Mouse (Mus musculus) limb, embryonic 14.5 days (tissue): ENCODE measurements around the gene Mt4. TPM values are rescaled to one million over a fixed set of nuclear protein-coding genes. Genes with fewer than 3 reads are reported as not detected.
A peak's percentile ranks its signal among the peaks of the same experiment; 100 is the strongest.

Experiments used
- ATAC-seq: fragments of 200-750 bp; cut with Nextera tagmentation; 2 replicates; pipeline ENCODE4 v1.8.0; 2017; ENCODE audit warnings: low read depth, moderate number of reproducible peaks, moderate TSS enrichment; ENCODE audit not compliant: low FRiP score
- DNase-seq: peaks from one replicate; pipeline ENCODE4 v3.0.0-alpha.2; 2015; ENCODE audit warnings: low spot score
- H3K27ac ChIP-seq: fragments of 300-500 bp; sonication (generic); replicated peaks from 2 replicates; pipeline ENCODE4 v1.5.1; 2014; ENCODE audit warnings: low read depth, mild to moderate bottlenecking, low read length, moderate library complexity, mixed read lengths
- H3K27me3 ChIP-seq: fragments of 300-500 bp; sonication (generic); 2 replicates; pipeline ENCODE4 v1.6.1; 2014; ENCODE audit warnings: low read length, mixed read lengths; ENCODE audit not compliant: control insufficient read depth, insufficient read depth
- H3K36me3 ChIP-seq: fragments of 300-500 bp; sonication (generic); 2 replicates; pipeline ENCODE4 v1.6.1; 2014; ENCODE audit warnings: mild to moderate bottlenecking, low read length, moderate library complexity, mixed read lengths; ENCODE audit not compliant: control insufficient read depth, insufficient read depth
- H3K4me1 ChIP-seq: fragments of 300-500 bp; sonication (generic); 2 replicates; pipeline ENCODE4 v1.6.1; 2014; ENCODE audit warnings: antibody characterized with exemption, low read length, mixed read lengths; ENCODE audit not compliant: control insufficient read depth, insufficient read depth
- H3K4me2 ChIP-seq: fragments of 300-500 bp; sonication (generic); replicated peaks from 2 replicates; pipeline ENCODE4 v1.6.1; 2014; ENCODE audit warnings: low read depth, mild to moderate bottlenecking, low read length, moderate library complexity; ENCODE audit not compliant: severe bottlenecking
- H3K4me3 ChIP-seq: fragments of 300-500 bp; sonication (generic); replicated peaks from 2 replicates; pipeline ENCODE4 v1.5.1; 2014; ENCODE audit warnings: low read length
- H3K9ac ChIP-seq: fragments of 300-500 bp; sonication (generic); 2 replicates; pipeline ENCODE4 v1.6.1; 2014; ENCODE audit warnings: mild to moderate bottlenecking, low read depth, low read length, moderate library complexity; ENCODE audit not compliant: severe bottlenecking
- H3K9me3 ChIP-seq: fragments of 300-500 bp; sonication (generic); 2 replicates; pipeline ENCODE4 v1.6.1; 2016; ENCODE audit warnings: low read length; ENCODE audit not compliant: control insufficient read depth
- POLR2A ChIP-seq: fragments of 200-500 bp; IDR thresholded peaks from 2 replicates; pipeline ENCODE4 v1.8.0; 2012; ENCODE audit warnings: inconsistent platforms, mild to moderate bottlenecking, moderate library complexity, borderline replicate concordance; ENCODE audit not compliant: insufficient read depth, insufficient read length; ENCODE audit errors: extremely low read depth
- WGBS: fragments of 180-500 bp; shearing (Covaris S2); extraction: QIAGEN DNeasy Blood & Tissue Kit; methylation state at CpG from one replicate; pipeline ENCODE4 v1.1.7; 2014; 5-methylcytosine and 5-hydroxymethylcytosine counted together
- polyA plus RNA-seq, 2 experiments: library from polyadenylated mRNA; depleted of rRNA in 1 of 2; stranded (reverse) in 1 of 2; unstranded in 1 of 2; fragments of >200 nt; fragmentation: Nextera tagmentation in 1 of 2; extraction: Ambion mirVana in 1 of 2; gene quantifications; 2 replicates each; pipeline versions ENCODE4 v1.2.1 to v1.2.3; 2012 to 2014

The Mt4 gene
- polyA plus RNA-seq, 2 experiments, result not detected

DNA sequence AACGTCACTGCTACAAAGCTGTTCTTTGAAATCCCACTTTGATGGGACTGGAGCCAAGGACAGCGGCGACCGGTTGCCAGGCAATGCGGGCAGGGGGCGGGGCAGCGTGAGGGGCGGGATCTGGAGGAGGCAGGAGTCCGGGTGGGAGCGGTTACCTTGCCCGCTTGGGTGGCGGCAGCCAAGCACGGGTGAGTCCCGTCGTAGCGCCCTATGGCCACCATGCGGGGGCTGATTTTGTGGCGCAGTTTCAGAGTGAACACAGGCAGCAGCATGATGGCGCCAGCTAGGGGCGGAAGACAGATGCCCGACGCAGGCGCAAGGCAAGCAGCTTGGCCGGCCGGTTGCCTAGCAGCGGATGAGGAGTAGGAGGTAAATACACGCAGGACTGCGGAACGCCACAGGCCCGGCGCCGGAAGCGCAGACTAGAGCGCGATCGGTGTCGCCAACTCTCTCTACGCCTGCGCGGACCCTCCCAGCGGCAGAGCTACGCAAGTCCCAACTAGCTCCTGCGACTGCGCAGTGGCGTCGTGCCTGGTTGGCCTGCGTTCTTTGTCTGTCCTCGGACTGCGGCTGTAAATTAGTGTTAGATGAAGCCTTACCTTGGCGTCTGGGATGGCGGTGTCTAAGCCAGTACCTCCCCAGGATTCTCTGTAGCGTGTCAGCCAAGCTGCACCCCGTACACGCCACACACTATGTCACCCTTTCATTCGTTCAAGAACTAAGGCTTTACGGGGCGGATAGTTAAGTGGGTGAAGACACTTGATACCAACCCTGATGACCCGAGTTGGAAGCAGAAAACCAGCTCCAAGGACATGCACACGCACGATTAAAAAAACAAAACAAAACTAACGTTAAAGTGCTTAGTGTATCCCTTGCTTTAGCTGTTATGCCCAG, 38.7 kb upstream of the Mt4 start, which contains the start of gene Bbs2:
TSS of gene Bbs2 (minus strand) at position 848 of the 894 bp plus-strand sequence.
- TF ChIP-seq POLR2A, result peak; percentile 94; the same call in 1 of the 2 replicates
- no peaks in the 10 kb centered on the region for H3K9me3 ChIP-seq
- H3K36me3 ChIP-seq, result no peaks in the 10 kb centered on the region
- peak; percentile 100 for ATAC-seq
- peak within 1 kb of the TSS; percentile 90 for H3K27ac ChIP-seq
- H3K9ac ChIP-seq, result peak within 1 kb of the TSS; percentile 66
- H3K4me2 ChIP-seq, result peak within 1 kb of the TSS; percentile 70
- peak within 1 kb of the TSS; percentile 66 for H3K4me3 ChIP-seq
- peaks cover 9% of the 10 kb centered on the region for H3K4me1 ChIP-seq
- WGBS, result 1% methylated on average over 58 of the region's 61 CpGs
- no peaks in the 10 kb centered on the region for H3K27me3 ChIP-seq
- peak; percentile 99 for DNase-seq

- 48% methylated on average over 4 of the region's 4 CpGs for WGBS
These were observed 38.0 kb upstream of the Mt4 start for GRCm38 (mm10) chr8:94098996-94099395.

GRCm38 (mm10) chr8:94104146-94104545, 32.9 kb upstream of the Mt4 start:
- Histone ChIP-seq H3K4me2 (no peak overlapping the region), H3K36me3 (no peaks in the 10 kb centered on the region), H3K4me3 (no peak overlapping the region), H3K9me3 (no peaks in the 10 kb centered on the region), H3K4me1 (peaks cover under 1% of the 10 kb centered on the region; the same call in 1 of the 2 replicates), H3K9ac (no peak overlapping the region), H3K27ac (no peak overlapping the region), H3K27me3 (no peaks in the 10 kb centered on the region)
- no peak for TF ChIP-seq POLR2A
- WGBS, result 46% methylated on average over 5 of the region's 5 CpGs
- ATAC-seq, result no peak
- no peak for DNase-seq

More at GRCm38 (mm10) chr8:94098996-94099395, 38.0 kb upstream of the Mt4 start:
- H3K9me3 ChIP-seq, result no peaks in the 10 kb centered on the region
- peak overlapping the region; percentile 66 for H3K9ac ChIP-seq
- DNase-seq (no peak), ATAC-seq (no peak)
- H3K36me3 ChIP-seq, result no peaks in the 10 kb centered on the region
- peaks cover 9% of the 10 kb centered on the region for H3K4me1 ChIP-seq
- H3K4me3 ChIP-seq, result peak overlapping the region; percentile 66
- H3K27me3 ChIP-seq, result no peaks in the 10 kb centered on the region
- no peak for TF ChIP-seq POLR2A
- H3K4me2 ChIP-seq, result peak overlapping the region; percentile 70
- peak overlapping the region; percentile 90 for H3K27ac ChIP-seq

GRCm38 (mm10) chr8:94107871-94108270, 29.1 kb upstream of the Mt4 start:
- DNase-seq, result no peak

GRCm38 (mm10) chr8:94109396-94109795, 27.6 kb upstream of the Mt4 start:
- Histone ChIP-seq H3K36me3 (no peaks in the 10 kb centered on the region), H3K9ac (no peak overlapping the region), H3K27me3 (no peaks in the 10 kb centered on the region), H3K27ac (no peak overlapping the region), H3K4me1 (no peaks in the 10 kb centered on the region), H3K9me3 (no peaks in the 10 kb centered on the region), H3K4me2 (no peak overlapping the region), H3K4me3 (no peak overlapping the region)
- ATAC-seq (no peak), DNase-seq (no peak)
- no peak for TF ChIP-seq POLR2A
- 87% methylated on average over 6 of the region's 6 CpGs for WGBS

More at GRCm38 (mm10) chr8:94107871-94108270, 29.1 kb upstream of the Mt4 start:
- Histone ChIP-seq H3K36me3 (no peaks in the 10 kb centered on the region), H3K4me2 (no peak overlapping the region), H3K4me3 (no peak overlapping the region), H3K4me1 (no peaks in the 10 kb centered on the region), H3K27me3 (no peaks in the 10 kb centered on the region), H3K27ac (no peak overlapping the region), H3K9me3 (no peaks in the 10 kb centered on the region), H3K9ac (no peak overlapping the region)
- no peak for TF ChIP-seq POLR2A
- no peak for ATAC-seq
- 58% methylated on average over 3 of the region's 3 CpGs for WGBS
